Mouse (Mus musculus): ENCODE measurements at regions not wholly inside any gene's neighbourhood (a gene's known extent, or its start where the extent isn't known, plus 50 kb on each side); places are given as distances from the start of the nearest gene placed in this dataset.

- peak; percentile 59 to 67 for DNase-seq (ENCODE audit: low spot score in 2 of 2)
These were observed 51.0 kb upstream of the Zfp873 start for GRCm38 (mm10) chr10:81996742-81997536.
